ENCODE assay signal across 13 mouse cellular contexts in genomic region chr9:70602186-70602845, GRCm38 (mm10). TPM values are rescaled to one million over a fixed set of nuclear protein-coding genes. Genes with fewer than 3 reads are reported as not detected.
DNase-seq lines count a peak whose midpoint lies in the region; ATAC-seq and TF ChIP-seq lines count a peak whose summit lies in the region.
"Had no signal": no experiment of that assay in that cellular context is flagged by ENCODE, and none has a peak within 500 bp of the region (broad histone marks: within the 10 kb centered on the region; RNA-seq: fewer than 3 reads in every experiment).

No protein-coding gene starts in this region.

- no peak overlapping the region for H3K9ac ChIP-seq in hindbrain, embryonic 11.5 days (ENCODE audit: low read depth, low read length)
- H3K9ac ChIP-seq: embryonic facial prominence, embryonic 15.5 days; forebrain, embryonic 15.5 days had no signal

- intact Hi-C loops in left cerebral cortex, postnatal 4 days (cut with DNase I), result no loop called here

- DNase-seq in cerebellum, adult 11 months, result peak; percentile 32
- no peak for DNase-seq in cerebellum, postnatal 4 days (ENCODE audit: low spot score in 2 of 2)
- DNase-seq in left cerebral cortex, postnatal 4 days, result peak; percentile 20
- no peak for DNase-seq in left cerebral cortex, adult 9 months (ENCODE audit: low spot score in 2 of 2)
- peak; percentile 56 to 59 for DNase-seq in cerebellum, adult 2 months
- peak; percentile 30 for DNase-seq in kidney, postnatal 14 days
- no peak for DNase-seq in retina, embryonic 14.5 days (ENCODE audit: low spot score)
- DNase-seq in hindbrain, embryonic 11.5 days (ENCODE audit: low spot score), result no peak
- DNase-seq: lung, adult 18-20 months; thymus, postnatal 14 days had no signal

- no peaks in the 10 kb centered on the region for H3K4me1 ChIP-seq in cerebellum, adult 2 months (ENCODE audit: control insufficient read depth, insufficient read depth, low read length)
- H3K4me1 ChIP-seq in hindbrain, embryonic 11.5 days (replicated peaks; ENCODE audit: control insufficient read depth, insufficient read depth, low read length), result no peaks in the 10 kb centered on the region
- H3K4me1 ChIP-seq: embryonic facial prominence, embryonic 15.5 days; forebrain, embryonic 15.5 days had no signal

- H3K4me3 ChIP-seq in cerebellum, adult 2 months (replicated peaks; ENCODE audit: insufficient read depth, low read depth, low read length), result no peak overlapping the region
- H3K4me3 ChIP-seq in hindbrain, embryonic 11.5 days (ENCODE audit: low read depth, low read length), result no peak overlapping the region
- H3K4me3 ChIP-seq: embryonic facial prominence, embryonic 15.5 days; forebrain, embryonic 15.5 days had no signal

- H3K36me3 ChIP-seq in hindbrain, embryonic 11.5 days (ENCODE audit: control insufficient read depth, insufficient read depth, low read length), result no peaks in the 10 kb centered on the region

- H3K27ac ChIP-seq in cerebellum, adult 2 months (ENCODE audit: insufficient read depth, low read length), result no peak overlapping the region
- H3K27ac ChIP-seq in hindbrain, embryonic 11.5 days (ENCODE audit: low read depth, low read length), result no peak overlapping the region
- H3K27ac ChIP-seq: embryonic facial prominence, embryonic 15.5 days; forebrain, embryonic 15.5 days; hindbrain, postnatal 0 days had no signal

- no peaks in the 10 kb centered on the region for H3K27me3 ChIP-seq in cerebellum, adult 2 months (ENCODE audit: control insufficient read depth, insufficient read depth, low read length)
- H3K27me3 ChIP-seq in hindbrain, embryonic 11.5 days (ENCODE audit: control insufficient read depth, insufficient read depth, low read length), result no peaks in the 10 kb centered on the region
- H3K27me3 ChIP-seq: embryonic facial prominence, embryonic 15.5 days; forebrain, embryonic 15.5 days had no signal

- WGBS in cerebellum, adult 2 months, result 85% methylated on average over 1 of the region's 1 CpGs
- 94% methylated on average over 1 of the region's 1 CpGs for WGBS in hindbrain, embryonic 11.5 days

- ATAC-seq in hindbrain, embryonic 11.5 days (ENCODE audit: low FRiP score), result no peak
- ATAC-seq: forebrain, embryonic 15.5 days; hindbrain, postnatal 0 days had no signal

- H3K4me2 ChIP-seq in hindbrain, embryonic 11.5 days (replicated peaks; ENCODE audit: low read depth, low read length), result no peak overlapping the region
- H3K4me2 ChIP-seq: embryonic facial prominence, embryonic 15.5 days; forebrain, embryonic 15.5 days had no signal

- no peak for TF ChIP-seq POLR2A in cerebellum, adult 2 months (IDR thresholded peaks at IDR 0.05; ENCODE audit: borderline replicate concordance, insufficient read depth, low read length)

- no peak for TF ChIP-seq CTCF in cerebellum, adult 2 months (IDR thresholded peaks at IDR 0.05; ENCODE audit: borderline replicate concordance, insufficient read depth, low read depth, low read length)

- no peaks in the 10 kb centered on the region for H3K9me3 ChIP-seq in hindbrain, embryonic 11.5 days (ENCODE audit: control insufficient read depth, low read length)
- H3K9me3 ChIP-seq: embryonic facial prominence, embryonic 15.5 days; forebrain, embryonic 15.5 days had no signal

RNA-seq across cellular contexts. Expression of gene Gm10642, which starts 53.7 kb away (rescaled TPM):
- 1 to 10 TPM in 1 of 2 experiments, under 1 TPM in 1; 0.58 to 1.3 TPM for total RNA-seq in left cerebral cortex, postnatal 4 days (2021)
- 1.4 and 1.5 TPM in 2 replicates for polyA plus RNA-seq in cerebellum, adult 2 months (2012; rRNA removed)
- polyA plus RNA-seq in hindbrain, embryonic 11.5 days (2014; fragmentation: Nextera tagmentation; extraction: Ambion mirVana), result 0.39 and 0.62 TPM in 2 replicates

RNA-seq across cellular contexts. Expression of gene Mindy2, which starts 54.7 kb away (rescaled TPM):
- 10 to 100 TPM; 32.2 to 33.1 TPM for total RNA-seq in left cerebral cortex, postnatal 4 days (2021)
- 58.4 and 67.3 TPM in 2 replicates for polyA plus RNA-seq in cerebellum, adult 2 months (2012; rRNA removed)
- polyA plus RNA-seq in hindbrain, embryonic 11.5 days (2014; fragmentation: Nextera tagmentation; extraction: Ambion mirVana), result 11.1 and 14.2 TPM in 2 replicates

RNA-seq across cellular contexts. Expression of gene Sltm, which starts 59.8 kb away (rescaled TPM):
- total RNA-seq in left cerebral cortex, postnatal 4 days (2021), result 10 to 100 TPM; 65.0 to 72.0 TPM
- polyA plus RNA-seq in cerebellum, adult 2 months (2012; rRNA removed), result 51.4 and 52.7 TPM in 2 replicates
- polyA plus RNA-seq in hindbrain, embryonic 11.5 days (2014; fragmentation: Nextera tagmentation; extraction: Ambion mirVana), result 62.5 and 83.4 TPM in 2 replicates

Comparison
In these comparisons a context has a peak if more than half of its experiments do, and no peak if none do; other contexts are left out.
1. DNase-seq: peak in cerebellum, adult 11 months (single experiment), left cerebral cortex, postnatal 4 days (single experiment), cerebellum, adult 2 months (2 of 2) and kidney, postnatal 14 days (single experiment); none in cerebellum, postnatal 4 days (0 of 2), left cerebral cortex, adult 9 months (0 of 2), retina, embryonic 14.5 days (single experiment) and hindbrain, embryonic 11.5 days (single experiment).